Mouse (Mus musculus) testis, adult 2 months (tissue): Measurements from ENCODE around the gene Ryr3.

Experiments
- CTCF ChIP-seq: fragments of 200-500 bp; IDR thresholded peaks from 2 replicates; pipeline ENCODE4 v1.5.1; 2012; ENCODE audit warnings: low read depth, mild to moderate bottlenecking, inconsistent platforms, low read length, moderate library complexity; ENCODE audit not compliant: control insufficient read depth, insufficient read depth, insufficient replicate concordance
- POLR2A ChIP-seq: fragments of 200-500 bp; IDR thresholded peaks from 2 replicates; pipeline ENCODE4 v1.6.1; 2012; ENCODE audit warnings: low read depth, mild to moderate bottlenecking, inconsistent platforms, low read length, moderate library complexity; ENCODE audit not compliant: control insufficient read depth

DNA sequence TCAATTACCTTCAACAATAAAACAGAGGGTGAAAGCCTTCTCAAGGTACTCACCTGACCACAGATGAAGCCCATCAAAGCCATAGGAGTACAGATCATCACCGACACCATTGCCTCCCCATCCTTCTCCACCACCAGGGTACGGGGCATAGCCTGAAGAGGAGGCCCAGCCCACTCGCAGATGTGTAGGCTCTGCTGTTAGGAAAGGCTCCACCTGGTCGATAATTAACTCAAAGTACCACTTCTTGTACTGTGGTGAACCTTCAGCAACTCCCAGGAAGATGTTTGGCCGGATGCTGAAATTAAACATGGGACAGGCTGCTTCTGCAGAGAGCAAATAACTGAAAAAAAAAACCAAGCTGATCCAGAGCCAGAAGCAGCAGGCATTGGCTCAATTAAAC, 316.1 kb downstream of the Ryr3 start:
- TF ChIP-seq CTCF: no peak
- TF ChIP-seq POLR2A: no peak
